Mouse (Mus musculus) urinary bladder, adult 18-20 months (tissue): ENCODE measurements around the gene Ciart.
"Not testable (repeated sequence)": the region's sequence is repeated elsewhere in the genome, so short reads cannot be mapped to it uniquely, and the experiment has no call there.

Experiments used
- DNase-seq, 2 experiments: peaks; one replicate each; pipeline ENCODE4 v3.0.0; 2022; ENCODE audit warnings: low spot score in 2 of 2, mixed read lengths in 2 of 2

The Ciart gene

DNA sequence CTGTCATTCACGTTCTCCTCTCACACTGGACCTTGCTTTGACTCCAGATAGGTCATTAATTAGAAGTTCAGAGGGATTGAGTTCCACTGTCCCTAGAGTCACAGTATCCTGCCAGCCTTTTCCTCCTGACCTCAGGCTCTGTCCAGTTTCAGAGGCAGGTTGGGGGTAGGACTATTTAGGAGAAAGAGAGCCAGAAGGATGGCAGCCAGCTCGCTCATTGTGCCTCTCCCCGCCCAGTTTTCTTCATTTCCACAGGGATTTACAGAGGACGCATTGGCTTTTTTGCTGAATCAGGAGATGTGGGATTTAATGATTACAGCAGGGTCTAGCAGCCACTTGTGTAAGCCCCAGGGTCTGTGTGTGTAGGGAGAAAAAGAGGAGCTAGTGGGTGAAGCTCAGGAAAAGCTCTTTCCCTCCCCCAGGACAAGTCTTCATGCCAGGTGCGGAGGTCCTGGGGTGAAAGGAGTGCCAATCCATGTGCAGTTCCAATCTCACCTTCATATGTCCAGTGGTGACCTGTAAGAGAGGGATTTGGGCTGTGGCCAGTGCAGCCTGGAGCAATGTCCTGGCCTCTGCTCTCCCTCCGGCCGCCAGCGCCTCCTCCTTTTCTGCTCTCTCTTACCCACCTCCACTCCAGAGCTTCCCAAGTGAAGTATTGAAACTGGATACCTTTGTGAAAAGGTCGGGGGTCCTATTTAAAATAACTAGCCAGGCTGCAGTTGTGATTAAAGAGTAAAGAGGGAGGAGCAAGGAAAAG lies 19.7 kb upstream of the Ciart start:
- no peak for DNase-seq

DNA sequence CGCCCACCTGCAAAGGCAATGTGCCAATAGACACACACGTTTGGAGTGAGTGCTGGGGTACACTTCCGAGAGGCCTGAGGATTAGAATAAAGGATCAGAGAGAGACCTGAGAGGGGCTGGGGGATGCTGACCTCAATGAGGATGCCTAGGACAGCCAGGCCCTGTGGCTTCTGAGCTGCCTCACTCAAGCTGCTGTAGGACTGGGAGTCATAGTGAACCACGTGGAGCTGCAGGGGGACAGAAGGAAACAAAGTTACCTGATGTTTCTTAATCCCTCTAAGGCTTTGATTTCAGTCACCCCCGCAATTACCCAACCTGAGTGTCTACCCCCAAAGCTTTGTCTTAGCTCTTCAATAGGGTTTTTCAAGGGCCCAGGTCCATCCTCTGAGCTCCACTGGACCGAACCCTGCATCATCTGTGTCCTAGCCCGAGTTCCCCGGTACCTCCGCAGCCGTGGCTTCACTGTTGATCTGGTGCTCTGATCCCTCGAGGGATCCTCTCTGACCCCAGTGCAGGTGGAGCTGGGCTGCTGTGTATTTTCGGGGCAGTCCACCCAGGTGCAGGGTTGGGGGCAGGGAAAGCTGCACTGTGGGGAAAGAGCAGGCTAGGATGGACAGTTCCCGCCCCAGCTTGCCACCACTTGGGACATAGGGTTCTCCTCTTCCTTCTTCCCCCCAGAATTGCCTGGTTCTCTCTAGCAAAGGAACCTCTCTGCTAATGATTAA lies 17.9 kb upstream of the Ciart start:
- no peak for DNase-seq

DNA sequence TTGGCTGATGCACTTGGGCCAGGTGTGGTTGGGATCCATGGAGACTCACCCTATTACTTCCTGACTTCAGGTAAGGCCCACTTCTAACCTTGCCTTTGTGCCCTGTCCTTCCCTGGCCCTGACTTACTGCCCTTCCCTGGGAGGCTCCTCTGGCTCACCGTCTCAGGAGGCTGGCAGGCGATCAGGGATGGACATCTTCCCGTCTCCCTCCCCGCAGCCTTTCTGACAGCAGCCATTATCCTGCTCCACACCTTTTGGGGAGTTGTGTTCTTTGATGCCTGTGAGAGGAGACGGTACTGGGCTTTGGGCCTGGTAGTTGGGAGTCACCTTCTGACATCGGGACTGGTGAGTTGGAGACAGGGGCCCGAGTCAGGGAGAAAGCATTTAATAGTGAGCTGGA lies 13.4 kb upstream of the Ciart start:
- DNase-seq, result not testable (repeated sequence)

DNA sequence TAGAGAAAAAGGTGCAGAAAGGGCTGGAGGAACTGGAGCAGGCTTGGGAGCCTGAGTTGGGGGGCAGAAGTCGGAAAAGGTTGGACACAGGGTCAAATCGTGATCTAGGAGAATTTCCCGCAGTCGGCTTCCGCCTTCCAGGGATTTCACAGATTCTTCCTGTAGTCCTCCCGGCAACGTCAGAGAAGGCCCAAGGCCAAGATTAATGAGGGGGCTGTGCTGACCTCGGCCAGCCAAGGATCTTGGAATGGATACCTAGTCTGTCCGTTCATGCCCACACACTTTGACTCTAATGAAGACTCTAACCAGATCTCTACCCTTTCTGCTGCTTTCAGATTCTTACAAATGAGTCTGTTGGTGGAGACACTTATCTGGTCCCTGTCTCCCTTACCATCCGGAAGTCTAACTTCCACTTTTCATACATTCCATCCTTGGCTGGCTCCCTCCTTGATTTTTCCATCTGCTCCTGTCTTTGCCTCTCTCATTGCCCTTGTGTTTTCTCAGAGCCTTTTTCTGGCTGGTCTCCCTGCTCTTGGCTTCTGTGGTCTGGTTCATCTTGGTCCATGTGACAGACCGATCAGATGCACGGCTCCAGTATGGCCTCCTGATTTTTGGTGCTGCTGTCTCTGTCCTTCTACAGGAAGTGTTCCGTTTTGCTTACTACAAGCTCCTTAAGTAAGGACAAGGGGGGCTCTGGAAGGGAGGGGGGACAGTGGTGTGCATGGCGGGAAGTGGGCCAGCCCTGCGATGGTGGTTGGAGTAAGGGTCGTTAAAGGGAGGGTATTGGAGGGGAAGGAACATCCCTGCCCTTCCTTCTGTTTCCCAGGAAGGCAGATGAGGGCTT lies 12.5 kb upstream of the Ciart start:
- peak in 1 of 2 experiments; percentile 35 for DNase-seq

DNA sequence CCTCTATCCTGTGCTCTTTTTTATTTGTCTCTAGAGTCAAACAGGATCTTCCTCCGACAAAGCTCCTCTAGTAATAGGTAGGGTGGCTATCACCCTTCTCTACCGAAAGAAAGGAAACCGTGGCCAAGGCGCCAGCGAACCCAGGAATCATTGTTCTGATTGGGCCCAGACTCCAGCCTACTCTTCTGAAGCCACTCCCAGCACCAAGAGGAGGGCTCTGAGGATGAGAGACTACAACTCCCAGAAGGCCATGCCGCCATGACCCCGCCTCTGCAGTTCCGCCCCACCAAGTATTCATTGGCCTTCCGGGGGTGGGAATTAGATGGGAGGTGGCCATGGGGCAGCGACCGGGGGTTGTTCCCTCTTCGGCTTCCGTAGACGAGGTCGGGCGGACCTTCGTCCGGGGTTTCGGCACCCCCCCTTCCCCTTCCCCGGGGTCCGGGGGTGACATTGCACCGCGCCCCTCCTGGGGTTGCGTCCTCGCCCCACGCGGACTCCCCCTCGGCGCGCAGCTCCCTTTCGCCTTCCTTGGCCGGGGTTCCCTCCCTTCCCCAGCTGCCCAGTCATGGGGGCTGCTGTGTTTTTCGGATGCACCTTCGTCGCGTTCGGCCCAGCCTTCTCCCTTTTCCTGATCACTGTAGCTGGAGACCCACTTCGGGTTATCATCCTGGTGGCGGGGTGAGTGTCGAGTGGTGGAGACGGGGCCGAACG lies 11.7 kb upstream of the Ciart start, which contains the start of gene Aph1a:
Gene Aph1a (plus strand): TSS at position 364 of the 711 bp plus-strand sequence.
- peak; percentile 89 to 97 for DNase-seq

DNA sequence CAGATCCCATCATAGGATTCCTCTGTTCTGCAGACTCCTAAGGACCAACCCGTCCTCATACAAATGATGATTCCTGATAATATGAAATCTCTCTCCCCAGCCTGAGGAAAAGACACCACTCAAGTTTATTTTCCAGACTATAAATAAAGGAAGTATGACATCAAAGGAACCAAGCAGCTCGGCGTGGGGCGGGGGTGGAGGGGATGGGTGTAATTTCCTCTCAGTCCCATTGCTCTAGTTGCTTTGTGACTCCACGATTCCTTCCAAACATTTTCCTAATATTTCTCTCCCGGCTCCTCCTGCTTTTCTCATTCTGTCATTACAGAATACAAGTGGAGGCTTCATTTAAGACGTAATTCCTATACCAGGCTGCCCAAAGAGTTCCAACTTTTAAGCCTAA lies 11.1 kb upstream of the Ciart start:
- no peak for DNase-seq

DNA sequence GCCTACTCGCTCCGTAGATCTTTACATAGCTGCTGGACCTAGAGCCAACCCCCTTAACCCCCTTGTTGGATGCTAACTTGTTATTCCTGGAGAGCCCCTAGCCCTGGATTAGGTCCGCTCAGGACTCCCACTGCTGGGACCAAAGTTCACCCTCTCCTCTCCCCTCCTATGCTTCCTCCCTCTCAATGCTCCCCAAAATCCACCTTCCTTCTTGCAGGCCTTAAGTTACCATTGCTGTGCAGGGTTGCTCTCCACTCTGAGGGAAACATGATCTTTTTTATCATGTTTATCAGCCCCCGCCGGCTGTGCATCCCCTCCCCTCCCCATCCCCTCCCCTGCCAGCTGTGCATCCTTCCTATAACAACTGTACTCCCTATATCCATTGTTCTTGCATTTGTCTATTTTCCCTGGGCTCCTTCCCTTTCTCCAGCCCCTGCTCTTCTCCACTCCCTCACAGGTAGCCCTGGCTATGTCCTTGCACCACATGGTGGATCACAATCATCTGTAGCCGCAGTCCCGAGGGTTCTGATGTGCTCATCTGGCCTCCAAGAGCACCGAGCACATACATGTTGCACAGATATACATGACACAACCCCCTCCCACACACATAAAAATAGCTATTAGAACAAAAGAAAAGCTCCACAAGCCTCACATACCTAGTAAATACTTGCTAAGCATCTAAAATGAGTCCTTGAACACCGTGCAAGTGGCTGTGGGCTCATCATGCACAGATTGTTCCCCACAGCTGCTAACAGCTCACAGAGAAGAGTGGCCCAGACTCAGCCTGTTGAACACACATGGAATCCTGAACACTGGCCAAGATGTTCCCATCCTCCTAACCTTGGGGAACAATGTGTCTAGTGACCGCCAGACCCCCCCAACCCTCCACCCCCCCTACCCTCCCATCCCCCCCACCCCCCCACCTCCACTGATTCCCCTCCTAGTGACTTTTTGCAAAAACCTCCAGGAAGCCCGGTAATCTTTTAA lies 10.3 kb upstream of the Ciart start:
- DNase-seq, result no peak

DNA sequence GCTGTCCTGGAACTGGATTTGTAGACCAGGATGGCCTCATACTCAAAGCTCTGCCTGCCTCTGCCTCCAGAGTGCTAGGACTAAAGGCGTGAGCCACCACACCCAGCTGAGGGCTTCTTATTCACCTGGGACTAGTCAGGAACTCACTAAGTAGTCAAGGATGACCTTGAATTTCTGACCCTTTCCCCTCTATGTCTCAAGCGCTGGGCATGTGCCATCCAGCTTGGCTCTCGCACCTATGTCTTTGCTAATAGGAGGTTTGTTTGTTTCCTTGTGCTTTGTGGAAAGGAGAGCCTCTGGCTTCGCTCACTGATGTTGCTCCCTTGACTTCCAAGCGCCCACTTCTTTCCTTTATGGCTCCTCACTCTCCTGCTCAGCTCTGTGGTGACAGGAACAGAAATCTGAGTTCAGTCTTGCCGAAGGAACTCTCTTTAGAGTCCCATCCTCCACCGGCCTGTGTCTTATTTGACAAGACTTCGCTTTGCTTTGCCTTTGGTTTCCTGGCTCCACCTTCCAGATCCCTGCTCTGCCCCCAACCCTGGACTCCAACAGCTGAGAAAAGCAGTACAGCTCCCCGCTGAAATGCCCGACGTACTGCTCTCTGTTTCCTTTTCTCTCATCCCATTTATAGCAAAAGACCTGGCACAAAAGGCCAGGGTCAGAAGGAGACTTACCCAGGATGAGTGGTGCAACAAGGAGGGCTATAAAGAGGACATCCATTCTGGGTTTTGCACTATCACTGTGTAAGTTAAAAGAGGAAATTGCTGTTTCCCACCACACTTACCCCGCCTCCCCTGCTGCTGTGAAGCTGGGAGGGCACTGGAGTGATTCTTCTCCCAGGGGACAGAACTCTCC lies 9.4 kb upstream of the Ciart start, which contains the start of gene BC028528:
Gene BC028528 (minus strand): TSS at position 795 of the 855 bp plus-strand sequence.
- DNase-seq, result no peak

DNA sequence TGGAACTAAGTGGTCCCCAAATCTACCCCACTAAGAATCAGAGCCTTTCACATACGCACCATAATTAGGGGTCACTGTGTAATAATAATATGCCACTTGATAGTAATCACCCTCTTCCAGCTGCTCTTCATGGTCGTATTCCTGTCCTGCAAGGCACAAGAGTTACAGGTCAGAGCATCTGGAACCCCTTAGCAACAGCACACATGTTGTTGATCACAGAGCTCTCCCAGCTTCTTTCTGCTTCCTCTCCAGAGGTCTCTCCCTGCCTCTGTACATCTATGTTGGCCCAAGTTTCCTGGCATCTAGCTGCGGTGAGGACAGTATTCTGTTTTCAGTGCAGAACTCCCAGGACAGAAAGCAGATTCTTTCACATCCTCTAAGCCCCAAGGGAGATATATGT lies 7.6 kb upstream of the Ciart start:
- no peak for DNase-seq

DNA sequence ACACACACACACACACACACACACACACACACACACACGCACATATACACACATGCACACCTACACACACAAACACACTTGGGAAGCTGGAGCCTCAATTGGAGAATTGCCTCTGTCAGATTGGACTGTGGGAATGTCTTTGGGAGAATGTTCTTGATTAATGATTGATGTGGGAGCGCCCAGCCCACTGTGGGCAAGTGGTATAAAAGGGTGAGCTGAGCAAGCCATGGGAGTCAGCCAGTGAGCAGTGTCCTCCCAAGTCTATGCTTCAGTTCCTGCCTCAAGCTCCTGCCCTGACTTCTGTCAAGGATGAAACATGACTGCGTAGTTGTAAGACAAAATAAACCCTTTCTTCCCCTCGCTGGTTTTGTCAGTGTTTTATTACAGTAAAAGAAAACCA lies 5.5 kb upstream of the Ciart start:
- DNase-seq, result no peak

DNA sequence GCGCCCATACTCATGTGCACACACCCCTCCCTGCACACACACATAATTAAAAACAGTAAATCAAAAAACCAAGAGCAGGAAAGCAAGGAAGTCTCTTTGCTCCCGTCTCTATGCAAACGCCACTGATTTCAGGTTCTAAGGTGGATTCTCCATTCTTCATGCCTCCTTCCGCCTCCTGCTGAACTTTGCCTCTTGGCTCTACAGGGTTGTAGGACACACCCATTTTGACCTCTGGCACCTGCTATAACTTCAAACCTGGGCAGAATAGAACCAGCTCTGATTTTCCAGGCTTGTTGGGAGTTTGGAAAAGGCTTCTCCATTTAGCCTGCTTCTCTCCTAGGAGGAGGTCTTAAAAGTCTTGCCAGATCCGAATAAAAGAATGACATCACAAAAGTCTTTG lies 2.3 kb upstream of the Ciart start:
- DNase-seq, result no peak

DNA sequence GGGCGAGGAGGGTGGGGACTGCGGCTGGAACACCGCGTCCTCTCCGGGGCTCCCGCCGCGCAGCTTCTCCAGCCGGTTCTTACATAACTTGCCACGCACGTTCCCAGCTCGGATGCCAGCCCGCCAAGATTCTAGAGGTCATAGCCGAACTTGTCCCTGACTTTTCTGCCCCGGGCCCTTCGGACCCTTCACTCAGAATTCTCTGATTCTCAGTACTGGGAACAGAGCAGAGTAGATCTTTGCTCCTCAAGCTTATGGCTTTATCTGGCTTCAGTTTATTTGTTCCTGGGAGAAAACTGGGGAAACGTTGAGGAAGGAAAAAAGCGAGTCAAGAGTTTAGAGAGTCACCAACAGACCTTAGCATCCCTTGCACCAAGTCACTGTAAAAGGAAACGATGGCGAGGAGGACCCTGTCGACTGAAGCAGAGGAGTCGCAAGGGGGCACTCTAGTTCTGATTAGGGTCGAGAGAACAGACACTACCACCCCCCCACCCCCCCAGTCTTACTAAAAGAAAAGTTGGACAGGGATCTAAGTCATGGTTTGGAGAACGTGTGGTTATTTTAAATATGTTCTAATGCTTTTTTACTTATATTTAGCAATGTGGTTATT lies 870 bp upstream of the Ciart start:
- peak in 1 of 2 experiments; percentile 50 for DNase-seq

DNA sequence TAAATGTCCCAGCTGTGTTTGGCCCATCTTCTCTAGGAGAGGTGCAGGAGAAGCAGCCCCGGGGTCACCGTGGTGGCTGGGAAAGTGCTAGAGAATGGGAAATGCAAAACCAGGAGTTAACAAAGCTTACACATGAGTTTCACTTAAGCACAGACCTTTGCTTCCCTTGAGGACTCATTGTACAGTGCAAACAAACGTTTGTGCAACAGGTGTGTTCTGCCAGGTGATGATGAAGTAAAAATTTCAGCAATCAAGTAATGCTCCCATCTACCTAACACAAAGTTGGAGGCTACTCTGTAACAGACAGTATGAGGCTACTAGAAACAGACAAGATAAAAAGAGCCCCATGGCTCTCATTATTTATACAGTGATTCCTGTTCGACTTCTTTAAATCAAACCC lies 3.0 kb downstream of the Ciart start:
- no peak for DNase-seq

DNA sequence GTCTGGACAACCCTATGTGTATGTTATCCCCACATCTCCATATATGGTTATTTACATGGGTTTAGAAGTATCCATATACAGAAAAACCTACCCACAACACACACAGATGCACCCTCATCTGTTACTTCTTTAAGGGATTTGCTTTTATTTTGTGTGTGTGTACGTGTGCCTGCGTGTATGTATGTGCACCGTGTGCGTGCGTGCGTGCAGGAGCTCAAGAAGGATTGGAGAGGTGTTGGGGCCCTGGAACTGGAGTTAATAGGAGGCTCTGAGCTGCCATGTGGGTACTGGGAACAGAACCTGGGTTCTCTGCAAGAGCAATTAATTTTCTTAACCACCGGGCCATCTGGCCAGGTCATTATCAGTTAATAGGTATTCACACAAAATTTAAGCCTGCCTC lies 10.0 kb downstream of the Ciart start:
- no peak for DNase-seq

DNA sequence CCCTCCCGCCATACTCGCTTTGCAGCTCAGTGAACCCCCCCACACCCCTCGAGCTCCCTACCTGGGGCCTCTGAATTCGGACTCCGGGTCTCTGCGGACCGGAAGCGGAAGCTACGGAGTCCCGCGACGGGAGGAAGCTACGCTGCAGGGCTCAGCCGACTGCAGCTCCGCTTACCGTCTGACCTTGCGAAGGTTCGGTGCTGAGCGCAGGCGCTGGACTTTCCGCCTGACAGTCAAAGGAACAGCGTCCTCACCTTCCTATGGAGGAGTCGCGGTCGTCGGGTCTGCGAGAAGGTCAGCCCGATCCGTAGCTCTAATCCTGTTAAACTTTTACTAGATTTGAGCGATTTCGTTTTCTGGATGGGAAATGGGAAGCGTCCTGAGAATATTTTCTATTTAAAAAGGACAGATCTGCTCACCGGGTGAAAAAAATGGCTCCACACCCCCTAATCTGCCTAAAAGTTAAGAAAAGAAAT lies 10.6 kb downstream of the Ciart start, which contains the start of gene Mrps21:
Gene Mrps21 (minus strand): TSS at position 128 of the 476 bp plus-strand sequence.
- peak; percentile 73 to 79 for DNase-seq

DNA sequence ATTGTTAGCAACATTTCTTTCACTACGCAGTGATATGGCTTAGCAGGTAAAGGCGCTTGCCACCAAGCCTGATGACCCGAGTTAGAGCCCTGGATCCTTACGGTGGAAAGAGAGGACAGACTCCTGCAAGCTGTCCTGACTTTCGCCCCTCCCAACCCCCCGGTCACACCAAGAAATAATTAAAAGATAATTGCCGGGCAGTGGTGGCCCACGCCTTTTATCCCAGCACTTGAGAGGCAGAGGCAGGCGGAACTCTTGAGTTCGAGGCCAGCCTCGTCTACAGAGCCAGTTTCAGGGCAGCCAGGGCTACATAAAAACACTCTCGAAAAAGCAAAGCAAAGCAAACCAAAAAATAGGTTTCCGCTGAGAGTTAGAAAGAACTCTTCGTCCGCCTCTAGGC lies 11.1 kb downstream of the Ciart start:
- DNase-seq, result no peak

DNA sequence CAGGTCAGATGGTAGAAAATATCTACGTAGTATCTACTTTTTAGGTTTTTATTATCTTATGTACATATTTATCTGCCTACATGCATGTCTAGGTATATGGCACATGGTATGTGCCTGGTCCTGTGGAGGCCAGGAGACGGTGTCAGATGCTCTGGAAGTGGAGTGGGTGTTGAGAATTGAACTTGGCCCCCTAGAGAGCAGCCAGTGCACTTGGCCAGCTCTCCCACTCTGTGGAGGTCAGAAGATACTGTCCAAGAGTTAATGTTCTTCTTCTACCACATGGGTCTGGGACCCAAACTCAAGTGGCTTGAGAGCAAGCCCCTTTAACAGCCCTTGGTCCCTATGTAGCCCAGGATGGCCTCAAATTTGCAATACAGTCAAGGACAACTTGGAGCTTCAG lies 14.6 kb downstream of the Ciart start:
- no peak for DNase-seq

DNA sequence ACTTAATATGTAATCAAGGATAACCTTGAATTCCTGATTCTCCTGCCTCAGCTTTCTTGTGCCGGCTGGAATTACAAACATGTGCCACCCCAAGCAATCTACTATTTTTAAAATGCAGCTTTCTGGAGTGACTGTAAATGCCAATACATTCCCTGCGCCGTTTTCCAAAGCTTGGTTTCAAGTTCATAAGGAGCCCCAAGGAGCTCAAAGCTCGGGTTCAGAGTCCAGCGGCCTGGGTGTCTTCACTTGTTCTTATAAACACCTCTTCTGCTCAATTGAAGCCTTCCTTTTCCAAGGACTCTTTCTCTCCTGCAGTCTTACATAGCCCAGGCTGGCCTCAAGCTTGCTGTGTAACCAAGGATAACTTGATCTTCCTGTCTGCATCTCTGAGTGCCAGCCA lies 16.0 kb downstream of the Ciart start:
- no peak for DNase-seq

DNA sequence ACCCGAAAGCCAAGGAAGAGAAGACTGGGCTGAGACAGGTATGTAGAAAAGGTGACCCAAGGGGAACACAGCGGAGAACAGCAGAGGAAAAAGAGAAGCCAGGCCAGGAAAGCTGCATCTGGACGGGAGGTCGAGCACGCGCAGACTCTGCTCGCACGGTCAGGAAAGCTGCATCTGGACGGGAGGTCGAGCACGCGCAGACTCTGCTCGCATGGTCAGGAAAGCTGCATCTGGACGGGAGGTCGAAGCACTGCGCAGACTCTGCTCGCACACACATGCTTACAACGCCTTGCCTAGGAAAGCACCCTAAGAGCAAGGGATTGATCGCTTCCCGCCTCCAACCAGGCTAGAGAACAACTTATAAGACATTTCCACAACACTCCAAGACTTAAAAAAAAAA lies 16.5 kb downstream of the Ciart start:
- DNase-seq, result no peak
